Mouse (Mus musculus) heart, embryonic 11.5 days (tissue): ENCODE data around the gene Aspg. TPM values are rescaled to one million over a fixed set of nuclear protein-coding genes. Genes with fewer than 3 reads are reported as not detected.

Experiments
- ATAC-seq: fragments of 200-750 bp; cut with Nextera tagmentation; replicated peaks from 2 replicates; pipeline ENCODE4 v1.8.0; 2017; ENCODE audit warnings: moderate library complexity; ENCODE audit not compliant: insufficient number of reproducible peaks, low FRiP score, low TSS enrichment
- H3K27ac ChIP-seq: fragments of 300-500 bp; sonication (generic); 2 replicates; pipeline ENCODE4 v1.5.1; 2014; ENCODE audit warnings: mild to moderate bottlenecking, low read depth, low read length
- H3K27me3 ChIP-seq: fragments of 300-500 bp; sonication (generic); 2 replicates; pipeline ENCODE4 v1.6.1; 2014; ENCODE audit warnings: mild to moderate bottlenecking, low read length, mixed read lengths; ENCODE audit not compliant: control insufficient read depth, insufficient read depth
- H3K36me3 ChIP-seq: fragments of 300-500 bp; sonication (generic); 2 replicates; pipeline ENCODE4 v1.6.1; 2014; ENCODE audit warnings: mild to moderate bottlenecking, low read length, moderate library complexity, mixed read lengths; ENCODE audit not compliant: control insufficient read depth, insufficient read depth
- H3K4me1 ChIP-seq: fragments of 300-500 bp; sonication (generic); 2 replicates; pipeline ENCODE4 v1.6.1; 2014; ENCODE audit warnings: low read length; ENCODE audit not compliant: control insufficient read depth, insufficient read depth
- H3K4me2 ChIP-seq: fragments of 300-500 bp; sonication (generic); 2 replicates; pipeline ENCODE4 v1.6.1; 2014; ENCODE audit warnings: mild to moderate bottlenecking, moderate library complexity
- H3K4me3 ChIP-seq: fragments of 300-500 bp; sonication (generic); 2 replicates; pipeline ENCODE4 v1.5.1; 2014; ENCODE audit warnings: low read depth, low read length
- H3K9ac ChIP-seq: fragments of 300-500 bp; sonication (generic); 2 replicates; pipeline ENCODE4 v1.6.1; 2014; ENCODE audit warnings: mild to moderate bottlenecking, low read depth, low read length, moderate library complexity
- H3K9me3 ChIP-seq: fragments of 300-500 bp; sonication (generic); replicated peaks from 2 replicates; pipeline ENCODE4 v1.6.1; 2016; ENCODE audit warnings: low read length; ENCODE audit not compliant: control insufficient read depth
- WGBS: fragments of 180-500 bp; shearing (Covaris S2); extraction: QIAGEN DNeasy Blood & Tissue Kit; methylation state at CpG from one replicate; pipeline ENCODE4 v1.1.7; 2014; ENCODE audit not compliant: insufficient replicate concordance; 5-methylcytosine and 5-hydroxymethylcytosine counted together
- polyA plus RNA-seq: library from polyadenylated mRNA; unstranded; fragments of >200 nt; fragmentation: Nextera tagmentation; extraction: Ambion mirVana; gene quantifications from 2 replicates; pipeline ENCODE4 v1.2.1, GENCODE M21; 2014

Gene Aspg
- polyA plus RNA-seq, 1 experiment from 2014 or later: 1.4 TPM

DNA sequence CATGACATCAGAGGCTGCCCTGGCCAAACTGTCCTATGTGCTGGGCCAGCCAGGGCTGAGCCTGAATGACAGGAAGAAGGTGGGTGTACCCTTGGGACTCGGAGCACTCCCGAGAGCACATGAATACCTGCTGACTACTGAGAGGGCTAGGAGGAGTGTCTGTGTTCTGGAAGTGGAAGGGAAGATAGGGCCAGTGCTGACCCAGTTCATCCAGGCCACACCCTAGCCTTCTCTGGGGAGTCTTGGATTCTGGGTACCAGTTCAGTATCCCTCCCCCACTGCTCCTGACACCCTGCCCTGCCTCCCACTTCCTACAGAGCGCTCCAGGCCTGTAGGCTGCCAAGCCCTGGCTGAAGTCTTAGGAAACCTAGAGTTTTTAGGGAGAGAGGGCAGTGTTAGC lies 14.7 kb downstream of the Aspg start:
- Histone ChIP-seq H3K9ac (no peak overlapping the region), H3K27ac (no peak overlapping the region), H3K9me3 (no peaks in the 10 kb centered on the region), H3K36me3 (no peaks in the 10 kb centered on the region), H3K4me1 (no peaks in the 10 kb centered on the region), H3K4me3 (no peak overlapping the region), H3K4me2 (no peak overlapping the region), H3K27me3 (peaks cover 15% of the 10 kb centered on the region)
- WGBS: 68% methylated on average over 3 of the region's 3 CpGs
- no peak for ATAC-seq

GRCm38 (mm10) chr12:112125903-112126302 lies 19.4 kb downstream of the Aspg start:
- Histone ChIP-seq H3K27me3 (peaks cover 20% of the 10 kb centered on the region), H3K27ac (no peak overlapping the region), H3K9ac (no peak overlapping the region), H3K9me3 (no peaks in the 10 kb centered on the region), H3K36me3 (no peaks in the 10 kb centered on the region), H3K4me3 (no peak overlapping the region), H3K4me1 (0 out of 2 replicates have a peak, but pooled peaks cover 5% of the 10 kb centered on the region), H3K4me2 (no peak overlapping the region)
- ATAC-seq: no peak
- WGBS: 78% methylated on average over 14 of the region's 14 CpGs

DNA sequence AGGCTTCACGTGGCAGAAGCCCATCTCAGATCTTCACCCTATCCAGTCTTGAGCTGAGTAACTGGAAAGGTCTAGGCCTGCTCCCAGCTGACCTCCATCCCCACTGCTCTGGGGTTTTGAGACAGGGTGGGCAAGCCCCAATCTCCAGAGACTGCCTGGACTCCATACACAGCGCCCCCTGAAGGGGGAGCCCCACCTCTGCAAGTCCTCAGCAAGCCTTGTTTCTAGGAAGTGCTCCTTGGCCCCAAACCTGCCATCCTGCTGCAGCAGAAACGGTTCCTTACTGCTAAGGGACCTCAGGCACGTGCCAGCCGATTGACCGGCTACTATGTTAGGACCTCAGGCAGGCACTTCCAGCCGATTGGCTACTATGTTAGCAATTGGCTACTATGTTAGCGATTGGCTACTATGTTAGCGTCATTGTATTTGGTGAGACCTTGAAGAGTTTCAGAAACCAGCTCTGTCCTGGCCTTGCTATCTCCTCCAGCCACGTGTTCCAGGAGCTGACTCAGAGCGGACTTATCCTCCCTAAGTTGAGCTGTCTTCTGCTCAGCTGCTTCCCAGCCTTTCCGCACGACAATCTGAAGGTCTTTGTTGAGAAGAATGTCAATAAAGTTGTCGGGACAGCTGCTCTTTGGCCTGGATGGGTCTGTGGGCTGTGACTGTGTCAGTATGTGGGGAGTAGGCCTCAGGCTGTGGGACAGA lies 20.6 kb downstream of the Aspg start:
- 0 out of 2 replicates have a peak, but pooled peaks cover 5% of the 10 kb centered on the region for H3K4me1 ChIP-seq
- 54% methylated on average over 14 of the region's 14 CpGs for WGBS
- H3K4me3 ChIP-seq: no peak overlapping the region
- H3K27ac ChIP-seq: no peak overlapping the region
- H3K4me2 ChIP-seq: no peak overlapping the region
- no peaks in the 10 kb centered on the region for H3K9me3 ChIP-seq
- H3K27me3 ChIP-seq: peaks cover 32% of the 10 kb centered on the region
- no peak for ATAC-seq
- no peaks in the 10 kb centered on the region for H3K36me3 ChIP-seq
- H3K9ac ChIP-seq: no peak overlapping the region

- WGBS: 73% methylated on average over 4 of the region's 4 CpGs
- Histone ChIP-seq H3K4me2 (no peak overlapping the region), H3K4me3 (no peak overlapping the region), H3K27me3 (peaks cover 40% of the 10 kb centered on the region), H3K4me1 (0 out of 2 replicates have a peak, but pooled peaks cover 5% of the 10 kb centered on the region), H3K27ac (no peak overlapping the region), H3K9me3 (no peaks in the 10 kb centered on the region), H3K36me3 (no peaks in the 10 kb centered on the region), H3K9ac (no peak overlapping the region)
- no peak for ATAC-seq
Observed at GRCm38 (mm10) chr12:112128526-112128925, 22.0 kb downstream of the Aspg start.

- H3K36me3 ChIP-seq: no peaks in the 10 kb centered on the region
- 50% methylated on average over 6 of the region's 6 CpGs for WGBS
- no peak overlapping the region for H3K4me3 ChIP-seq
- H3K27me3 ChIP-seq: peaks cover 41% of the 10 kb centered on the region
- H3K4me1 ChIP-seq: 0 out of 2 replicates have a peak, but pooled peaks cover 5% of the 10 kb centered on the region
- H3K9me3 ChIP-seq: no peaks in the 10 kb centered on the region
- no peak overlapping the region for H3K27ac ChIP-seq
- ATAC-seq: no peak
- no peak overlapping the region for H3K4me2 ChIP-seq
- no peak overlapping the region for H3K9ac ChIP-seq
Observed at GRCm38 (mm10) chr12:112129300-112129856, 22.9 kb downstream of the Aspg start.

DNA sequence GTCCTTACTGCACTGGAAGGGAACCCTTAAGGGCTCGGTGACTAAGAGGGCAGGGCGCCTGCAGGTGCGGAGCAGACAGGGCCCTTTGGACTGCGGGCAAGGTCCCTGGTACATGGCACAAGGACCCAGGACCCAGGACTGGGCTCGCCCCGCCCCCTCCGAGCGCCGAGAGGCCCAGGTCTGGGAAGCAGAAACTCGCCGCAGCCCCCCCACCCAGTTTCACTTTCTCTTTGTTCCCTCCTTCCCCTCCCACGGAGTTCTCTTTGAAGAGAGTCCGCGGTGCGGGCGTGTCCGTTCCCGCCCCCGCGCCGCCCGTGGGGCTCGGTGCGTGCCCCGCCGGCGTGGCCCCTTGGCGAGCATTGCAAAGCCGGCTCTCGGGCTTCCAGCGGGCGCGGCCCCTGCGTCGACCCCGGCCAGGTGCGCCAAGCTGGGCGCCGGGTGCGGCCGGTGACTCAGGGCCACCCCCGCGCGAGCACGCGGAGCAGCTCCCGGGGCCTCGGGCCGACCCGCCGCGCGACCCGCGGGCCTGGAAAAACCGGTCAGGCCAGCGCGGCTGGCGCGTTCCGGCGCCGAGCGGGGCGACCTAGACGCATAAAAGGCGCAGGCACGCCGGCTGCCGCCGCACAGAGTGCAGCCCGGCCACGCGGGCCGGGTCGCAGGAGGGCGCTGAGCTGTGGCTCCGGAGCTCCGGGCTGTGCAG lies 23.8 kb downstream of the Aspg start:
- no peaks in the 10 kb centered on the region for H3K36me3 ChIP-seq
- WGBS: 1% methylated on average over 76 of the region's 79 CpGs
- H3K9me3 ChIP-seq: no peaks in the 10 kb centered on the region
- no peak overlapping the region for H3K27ac ChIP-seq
- peaks cover 46% of the 10 kb centered on the region for H3K27me3 ChIP-seq
- no peak; the same call in 1 of the 2 replicates for ATAC-seq
- peak overlapping the region; percentile 95 for H3K4me2 ChIP-seq
- 0 out of 2 replicates have a peak, but pooled peaks cover 5% of the 10 kb centered on the region for H3K4me1 ChIP-seq
- H3K9ac ChIP-seq: peak overlapping the region; percentile 74
- H3K4me3 ChIP-seq: peak overlapping the region; percentile 74

- H3K4me3 ChIP-seq: peak overlapping the region; percentile 74
- no peak for ATAC-seq
- peak overlapping the region; percentile 95 for H3K4me2 ChIP-seq
- no peaks in the 10 kb centered on the region for H3K9me3 ChIP-seq
- no peaks in the 10 kb centered on the region for H3K36me3 ChIP-seq
- H3K9ac ChIP-seq: peak overlapping the region; percentile 74; the same call in 1 of the 2 replicates
- 10% methylated on average over 32 of the region's 32 CpGs for WGBS
- 0 out of 2 replicates have a peak, but pooled peaks cover 5% of the 10 kb centered on the region for H3K4me1 ChIP-seq
- no peak overlapping the region for H3K27ac ChIP-seq
- H3K27me3 ChIP-seq: peaks cover 50% of the 10 kb centered on the region
Observed at GRCm38 (mm10) chr12:112130957-112131356, 24.5 kb downstream of the Aspg start.

DNA sequence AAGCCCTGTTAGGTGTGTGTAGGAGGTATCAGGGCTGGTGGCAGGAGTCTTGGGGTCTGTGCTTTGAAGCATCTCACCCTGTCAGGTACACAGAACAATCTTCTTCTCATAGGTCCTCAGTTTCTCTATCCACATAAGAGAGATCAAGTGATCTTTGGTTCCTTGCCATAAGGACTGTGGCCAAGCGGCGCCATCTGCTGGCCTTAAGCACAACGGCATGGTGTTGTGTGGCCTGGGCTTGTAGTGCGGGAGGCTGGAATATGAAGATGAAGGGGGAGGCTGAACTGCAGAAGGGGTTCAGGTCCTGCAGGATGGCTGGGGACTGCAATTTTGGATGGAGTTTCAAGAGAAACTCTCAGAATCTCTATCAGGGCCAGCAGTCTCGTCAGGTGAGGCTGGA lies 33.8 kb downstream of the Aspg start:
- ATAC-seq: no peak

More for the DNA sequence above, 33.8 kb downstream of the Aspg start:
- Histone ChIP-seq H3K4me3 (no peak overlapping the region), H3K27me3 (peaks cover 55% of the 10 kb centered on the region), H3K9ac (no peak overlapping the region), H3K4me2 (no peak overlapping the region), H3K36me3 (no peaks in the 10 kb centered on the region), H3K27ac (no peak overlapping the region), H3K4me1 (0 out of 2 replicates have a peak, but pooled peaks cover 6% of the 10 kb centered on the region), H3K9me3 (no peaks in the 10 kb centered on the region)
- WGBS: 9% methylated on average over 5 of the region's 5 CpGs
